ENCODE assay signal across 19 mouse cellular contexts in genomic region chr7:49661811-49662491, GRCm38 (mm10). TPM values are rescaled to one million over a fixed set of nuclear protein-coding genes. Genes with fewer than 3 reads are reported as not detected.
A peak's percentile ranks its signal among the peaks of the same experiment; 100 is the strongest.
DNase-seq lines count a peak whose midpoint lies in the region; ATAC-seq lines count a peak whose summit lies in the region.
"Had no signal": no experiment of that assay in that cellular context is flagged by ENCODE, and none has a peak within 500 bp of the region (broad histone marks: within the 10 kb centered on the region; RNA-seq: fewer than 3 reads in every experiment).

No protein-coding gene starts in this region.

- peak overlapping the region; percentile 44 for H3K4me2 ChIP-seq in heart, embryonic 15.5 days
- peak overlapping the region; percentile 49 for H3K4me2 ChIP-seq in lung, embryonic 16.5 days (ENCODE audit: low read depth, low read length)
- peak overlapping the region; percentile 1; the same call in 1 of the 2 replicates for H3K4me2 ChIP-seq in embryonic facial prominence, embryonic 12.5 days (replicated peaks)
- H3K4me2 ChIP-seq in midbrain, embryonic 12.5 days (replicated peaks), result peak overlapping the region; percentile 18; the same call in 1 of the 2 replicates
- H3K4me2 ChIP-seq: liver, embryonic 13.5 days; neural tube, embryonic 15.5 days had no signal

- H3K36me3 ChIP-seq in heart, embryonic 15.5 days, result no peaks in the 10 kb centered on the region
- H3K36me3 ChIP-seq in lung, embryonic 16.5 days (ENCODE audit: control insufficient read depth, insufficient read depth, low read length), result no peaks in the 10 kb centered on the region
- H3K36me3 ChIP-seq in embryonic facial prominence, embryonic 12.5 days, result no peaks in the 10 kb centered on the region
- no peaks in the 10 kb centered on the region for H3K36me3 ChIP-seq in midbrain, embryonic 12.5 days
- H3K36me3 ChIP-seq: liver, embryonic 13.5 days; neural tube, embryonic 15.5 days had no signal

- H3K27ac ChIP-seq in heart, embryonic 15.5 days, result no peak overlapping the region
- no peak overlapping the region for H3K27ac ChIP-seq in lung, embryonic 16.5 days (ENCODE audit: low read length)
- H3K27ac ChIP-seq in embryonic facial prominence, embryonic 12.5 days, result no peak overlapping the region
- H3K27ac ChIP-seq in midbrain, embryonic 12.5 days (replicated peaks), result no peak overlapping the region
- H3K27ac ChIP-seq: liver, embryonic 13.5 days; neural tube, embryonic 15.5 days had no signal

- H3K4me1 ChIP-seq in heart, embryonic 15.5 days (replicated peaks), result peaks cover 11% of the 10 kb centered on the region
- H3K4me1 ChIP-seq in lung, embryonic 16.5 days (replicated peaks; ENCODE audit: control insufficient read depth, insufficient read depth, low read length), result peaks cover 14% of the 10 kb centered on the region
- H3K4me1 ChIP-seq in embryonic facial prominence, embryonic 12.5 days, result no peaks in the 10 kb centered on the region
- H3K4me1 ChIP-seq in midbrain, embryonic 12.5 days, result peaks cover 11% of the 10 kb centered on the region
- H3K4me1 ChIP-seq: liver, embryonic 13.5 days had no signal

- 5% methylated on average over 24 of the region's 24 CpGs for WGBS in heart, embryonic 15.5 days
- WGBS in lung, embryonic 16.5 days, result 3% methylated on average over 24 of the region's 24 CpGs
- WGBS in embryonic facial prominence, embryonic 12.5 days, result 3% methylated on average over 24 of the region's 24 CpGs
- under 1% methylated on average over 24 of the region's 24 CpGs for WGBS in midbrain, embryonic 12.5 days

- H3K27me3 ChIP-seq in heart, embryonic 15.5 days, result peaks cover 24% of the 10 kb centered on the region
- peaks cover 10% of the 10 kb centered on the region for H3K27me3 ChIP-seq in lung, embryonic 16.5 days (ENCODE audit: control insufficient read depth, insufficient read depth, low read depth, low read length)
- peaks cover 35% of the 10 kb centered on the region for H3K27me3 ChIP-seq in embryonic facial prominence, embryonic 12.5 days
- H3K27me3 ChIP-seq in midbrain, embryonic 12.5 days, result peaks cover 77% of the 10 kb centered on the region

- H3K4me3 ChIP-seq in heart, embryonic 15.5 days, result 0 out of 2 replicates have a peak overlapping the region, but pooled peaks have one; percentile 5
- H3K4me3 ChIP-seq in lung, embryonic 16.5 days (ENCODE audit: low read length), result peak overlapping the region; percentile 11; the same call in 1 of the 2 replicates
- H3K4me3 ChIP-seq in embryonic facial prominence, embryonic 12.5 days, result no peak overlapping the region
- H3K4me3 ChIP-seq in midbrain, embryonic 12.5 days, result no peak overlapping the region
- H3K4me3 ChIP-seq: erythroblast, embryonic 14.5 days; liver, embryonic 13.5 days; neural tube, embryonic 15.5 days had no signal

- no peak for DNase-seq in heart, postnatal 14 days
- DNase-seq in lung, adult 18-20 months, result no peak
- no peak for DNase-seq in thymus, adult 18-20 months
- DNase-seq in ovary, postnatal 10 days (ENCODE audit: low spot score), result no peak
- DNase-seq: cerebellum, adult 18-20 months; gastrocnemius, postnatal 10 days; liver, embryonic 13.5 days; right cerebral cortex, postnatal 4 days had no signal

- intact Hi-C loops in heart, postnatal 14 days (cut with DNase I), result no loop called here

- ATAC-seq in heart, embryonic 15.5 days (replicated peaks; ENCODE audit: insufficient number of reproducible peaks, insufficient read depth, low FRiP score, low read depth), result no peak
- ATAC-seq in lung, embryonic 16.5 days (ENCODE audit: low read depth), result no peak
- no peak for ATAC-seq in embryonic facial prominence, embryonic 12.5 days (ENCODE audit: insufficient number of reproducible peaks, insufficient read depth, low FRiP score, low TSS enrichment)
- peak; percentile 62 for ATAC-seq in midbrain, embryonic 12.5 days (ENCODE audit: low FRiP score, low read depth)

- H3K9me3 ChIP-seq in heart, embryonic 15.5 days (replicated peaks), result no peaks in the 10 kb centered on the region
- H3K9me3 ChIP-seq in lung, embryonic 16.5 days (ENCODE audit: control insufficient read depth, low read length), result no peaks in the 10 kb centered on the region
- H3K9me3 ChIP-seq in embryonic facial prominence, embryonic 12.5 days, result no peaks in the 10 kb centered on the region
- no peaks in the 10 kb centered on the region for H3K9me3 ChIP-seq in midbrain, embryonic 12.5 days
- H3K9me3 ChIP-seq: liver, embryonic 13.5 days; neural tube, embryonic 15.5 days had no signal

- no peak overlapping the region for H3K9ac ChIP-seq in heart, embryonic 15.5 days
- H3K9ac ChIP-seq in lung, embryonic 16.5 days (ENCODE audit: low read length), result no peak overlapping the region
- no peak overlapping the region for H3K9ac ChIP-seq in embryonic facial prominence, embryonic 12.5 days
- no peak overlapping the region for H3K9ac ChIP-seq in midbrain, embryonic 12.5 days (replicated peaks)
- H3K9ac ChIP-seq: liver, embryonic 13.5 days; neural tube, embryonic 15.5 days had no signal

RNA-seq across cellular contexts. Expression of gene Dbx1, which starts 25.3 kb away (rescaled TPM):
- not detected in 2 replicates for polyA plus RNA-seq in heart, embryonic 15.5 days (2015; fragmentation: Nextera tagmentation; extraction: Ambion mirVana)
- total RNA-seq in heart, postnatal 14 days (2021), result not detected
- polyA plus RNA-seq in lung, embryonic 16.5 days (2015; fragmentation: Nextera tagmentation; extraction: Ambion mirVana), result not detected in 2 replicates
- 1.1 and 1.8 TPM in 2 replicates for polyA plus RNA-seq in embryonic facial prominence, embryonic 12.5 days (2016; fragmentation: Nextera tagmentation; extraction: Ambion mirVana)
- polyA plus RNA-seq in midbrain, embryonic 12.5 days (2016; fragmentation: Nextera tagmentation; extraction: Ambion mirVana), result 176 and 184 TPM in 2 replicates
- total RNA-seq: adrenal gland, postnatal 4 days; layer of hippocampus, adult 8-10 months; megakaryocyte-erythroid progenitor cell, adult 5-6 weeks had no signal
- polyA plus RNA-seq: erythroblast, embryonic 14.5 days; intestine, embryonic 14.5 days; testis, adult 2 months had no signal

Comparison
In these comparisons a context has a peak if more than half of its experiments do, and no peak if none do; other contexts are left out.
1. H3K4me3 ChIP-seq: peak in heart, embryonic 15.5 days (single experiment) and lung, embryonic 16.5 days (single experiment); none in embryonic facial prominence, embryonic 12.5 days (single experiment) and midbrain, embryonic 12.5 days (single experiment).
2. RNA of gene Dbx1, which starts 25.3 kb away (polyA plus RNA-seq): 176 to 184 TPM in midbrain, embryonic 12.5 days; 1.1 to 1.8 TPM in embryonic facial prominence, embryonic 12.5 days, not detected in heart, embryonic 15.5 days and not detected in lung, embryonic 16.5 days; every median in the first group is over 10 times any median in the second.
3. Peak in every context shown above with its lines, with median percentiles within 50 percentile points of each other: H3K4me2 ChIP-seq.